In genomic region chr5:113167733-113168132, GRCm38 (mm10) we compare ENCODE assay signal across 10 mouse cellular contexts. TPM values are rescaled to one million over a fixed set of nuclear protein-coding genes. Genes with fewer than 3 reads are reported as not detected.
DNase-seq lines count a peak whose midpoint lies in the region; TF ChIP-seq lines count a peak whose summit lies in the region.
"Had no signal": no experiment of that assay in that cellular context is flagged by ENCODE, and none has a peak within 500 bp of the region (broad histone marks: within the 10 kb centered on the region; RNA-seq: fewer than 3 reads in every experiment).

No protein-coding gene starts in this region.

- in situ Hi-C loops in CH12.LX (cut with MboI; ENCODE audit: low pct_ligation_motif_present, low pct_unique_long_range_greater_than_20kb, low sequenced_read_pairs), result loop anchor here (5.0 kb wide), 1 partner anchor 60 kb away; no protein-coding TSS in a partner anchor

- DNase-seq in embryo, embryonic 10 days (ENCODE audit: low spot score), result peak; percentile 53
- no peak for DNase-seq in embryo, embryonic 9.5 days (ENCODE audit: extremely low spot score)
- peak in 1 of 2 experiments; percentile 75 for DNase-seq in layer of hippocampus, adult 2 months (ENCODE audit: low spot score in 2 of 2)
- DNase-seq in layer of hippocampus, postnatal 14 days (ENCODE audit: low spot score in 2 of 2), result no peak
- DNase-seq in CH12.LX (ENCODE audit: extremely low read depth), result no peak
- peak; percentile 65 for DNase-seq in thymus, postnatal 14 days
- no peak for DNase-seq in midbrain, embryonic 10.5 days (ENCODE audit: low spot score)

- TF ChIP-seq RAD21 in CH12.LX (IDR thresholded peaks at IDR 0.05; ENCODE audit: low read depth, low read length), result peak; percentile 50

- no peak overlapping the region for H3K4me2 ChIP-seq in CH12.LX (ENCODE audit: insufficient read depth, low read depth, poor library complexity, severe bottlenecking)
- H3K4me2 ChIP-seq: limb, embryonic 12.5 days had no signal

- H3K36me3 ChIP-seq in CH12.LX (replicated peaks in 1 of 2; ENCODE audit: control insufficient read depth in 1 of 2, insufficient read depth in 1 of 2, low read length in 1 of 2), result no peaks in the 10 kb centered on the region
- no peaks in the 10 kb centered on the region; the same call in 1 of the 2 replicates for H3K36me3 ChIP-seq in midbrain, embryonic 10.5 days
- H3K36me3 ChIP-seq: limb, embryonic 12.5 days had no signal

- dilution Hi-C loops in CH12.LX (cut with MboI; ENCODE audit: extremely low pct_ligation_motif_present, extremely low pct_unique_long_range_greater_than_20kb, low sequenced_read_pairs), result no loop called here

- 41% methylated on average over 2 of the region's 2 CpGs for WGBS in midbrain, embryonic 10.5 days

- H3K27ac ChIP-seq in layer of hippocampus, adult 2 months, result peak overlapping the region; percentile 67; the same call in 1 of the 2 replicates
- H3K27ac ChIP-seq in CH12.LX (ENCODE audit: insufficient read depth, low read depth), result no peak overlapping the region
- H3K27ac ChIP-seq in cortical plate, adult 2 months (ENCODE audit: insufficient read depth, low read length), result no peak overlapping the region
- no peak overlapping the region for H3K27ac ChIP-seq in midbrain, embryonic 10.5 days (replicated peaks)
- H3K27ac ChIP-seq: limb, embryonic 12.5 days had no signal

- TF ChIP-seq CTCF in layer of hippocampus, adult 2 months (conservative IDR thresholded peaks at IDR 0.05), result peak; percentile 84
- TF ChIP-seq CTCF in CH12.LX (conservative IDR thresholded peaks at IDR 0.05 in 1 of 2, IDR thresholded peaks at IDR 0.05 in 1 of 2; ENCODE audit: low read depth in 2 of 2, low read length in 2 of 2), result peak; percentile 60 to 64
- peak; percentile 60 for TF ChIP-seq CTCF in cortical plate, adult 2 months (IDR thresholded peaks at IDR 0.05; ENCODE audit: extremely low read depth, insufficient read depth, low read length)

- H3K27me3 ChIP-seq in CH12.LX (replicated peaks), result no peaks in the 10 kb centered on the region
- peaks cover 5% of the 10 kb centered on the region; the same call in 1 of the 2 replicates for H3K27me3 ChIP-seq in midbrain, embryonic 10.5 days (ENCODE audit: low read depth, poor library complexity, severe bottlenecking)

- peaks cover 2 to 47% of the 10 kb centered on the region in 2 experiments; a peak in 2 of 4 replicates for H3K4me1 ChIP-seq in CH12.LX (ENCODE audit: control insufficient read depth in 1 of 2, insufficient read depth in 2 of 2)
- H3K4me1 ChIP-seq in cortical plate, adult 2 months (ENCODE audit: control insufficient read depth, insufficient read depth, low read length), result peaks cover 2% of the 10 kb centered on the region
- peaks cover 38% of the 10 kb centered on the region for H3K4me1 ChIP-seq in midbrain, embryonic 10.5 days

- no peak for TF ChIP-seq POLR2A in CH12.LX (IDR thresholded peaks at IDR 0.05; ENCODE audit: low read depth, low read length)
- no peak for TF ChIP-seq POLR2A in cortical plate, adult 2 months (IDR thresholded peaks at IDR 0.05; ENCODE audit: extremely low read depth, insufficient read depth, low read length)

- H3K4me3 ChIP-seq in layer of hippocampus, adult 2 months, result no peak overlapping the region
- no peak overlapping the region for H3K4me3 ChIP-seq in CH12.LX (replicated peaks in 1 of 3; ENCODE audit: low read depth in 2 of 3, low read length in 2 of 3, poor library complexity in 1 of 3)
- H3K4me3 ChIP-seq in cortical plate, adult 2 months (ENCODE audit: insufficient read depth, low read length), result no peak overlapping the region
- no peak overlapping the region for H3K4me3 ChIP-seq in midbrain, embryonic 10.5 days
- H3K4me3 ChIP-seq: limb, embryonic 12.5 days had no signal

- no peaks in the 10 kb centered on the region for H3K79me2 ChIP-seq in CH12.LX (replicated peaks; ENCODE audit: control insufficient read depth, extremely low read depth, insufficient read depth, poor library complexity, severe bottlenecking)

- TF ChIP-seq EP300 in CH12.LX (IDR thresholded peaks at IDR 0.05; ENCODE audit: low read length), result no peak

- H3K9ac ChIP-seq in CH12.LX (ENCODE audit: insufficient read depth, low read depth), result no peak overlapping the region
- H3K9ac ChIP-seq: limb, embryonic 12.5 days had no signal

- peaks cover 6% of the 10 kb centered on the region for H3K9me3 ChIP-seq in CH12.LX (replicated peaks; ENCODE audit: low read length)
- H3K9me3 ChIP-seq in midbrain, embryonic 10.5 days (replicated peaks), result no peaks in the 10 kb centered on the region
- H3K9me3 ChIP-seq: limb, embryonic 12.5 days had no signal

TF ChIP-seq in CH12.LX, 34 proteins besides CTCF, POLR2A, EP300 and RAD21:
- peak; percentile 74 for TF ChIP-seq SMC3 (IDR thresholded peaks at IDR 0.05; ENCODE audit: low read depth, low read length)
- TF ChIP-seq JUN (IDR thresholded peaks at IDR 0.05; ENCODE audit: insufficient read depth, low read depth, low read length), result no peak
- TF ChIP-seq CHD2 (IDR thresholded peaks at IDR 0.05; ENCODE audit: low read length), result no peak
- TF ChIP-seq UBTF (IDR thresholded peaks at IDR 0.05; ENCODE audit: low read depth, low read length), result no peak
- TF ChIP-seq KAT2A (IDR thresholded peaks at IDR 0.05; ENCODE audit: insufficient replicate concordance, low read length), result no peak
- no peak for TF ChIP-seq BHLHE40 (IDR thresholded peaks at IDR 0.05; ENCODE audit: low read depth, low read length)

RNA-seq across cellular contexts. Expression of gene 2900026A02Rik, which starts 53.3 kb away (rescaled TPM):
- 10 to 100 TPM; 60.2 to 62.1 TPM for total RNA-seq in layer of hippocampus, adult 2 months (2021)
- 10 to 100 TPM; 69.6 to 70.6 TPM for total RNA-seq in layer of hippocampus, postnatal 14 days (2021)
- total RNA-seq in CH12.LX (2012; rRNA removed), result 0.67 and 0.93 TPM in 2 replicates
- 0.76 and 0.85 TPM in 2 replicates for total RNA-seq in CH12.LX (2014; rRNA removed)
- 3.6 and 4.6 TPM in 2 replicates for polyA plus RNA-seq in CH12.LX (2012; ENCODE audit: insufficient read length, low read depth)
- polyA plus RNA-seq in cortical plate, adult 2 months (2012; rRNA removed), result 25.4 and 28.2 TPM in 2 replicates
- 2.7 and 2.9 TPM in 2 replicates for polyA plus RNA-seq in midbrain, embryonic 10.5 days (2016; fragmentation: Nextera tagmentation; extraction: Ambion mirVana)
- total RNA-seq: MEL had no signal

RNA-seq across cellular contexts. Expression of gene Tmem211, which starts 59.0 kb away (rescaled TPM):
- not detected for total RNA-seq in layer of hippocampus, adult 2 months (2021)
- total RNA-seq in layer of hippocampus, postnatal 14 days (2021), result not detected
- total RNA-seq in CH12.LX (2012; rRNA removed) (not detected in 2 replicates), CH12.LX (2014; rRNA removed) (not detected in 2 replicates)
- polyA plus RNA-seq in CH12.LX (2012; ENCODE audit: insufficient read length, low read depth), result not detected in 2 replicates
- polyA plus RNA-seq in cortical plate, adult 2 months (2012; rRNA removed), result not detected in 2 replicates
- 0.10 TPM in 1 of 2 replicates, not detected in the other for polyA plus RNA-seq in midbrain, embryonic 10.5 days (2016; fragmentation: Nextera tagmentation; extraction: Ambion mirVana)
- total RNA-seq: MEL had no signal
- polyA plus RNA-seq: limb, embryonic 12.5 days had no signal

Comparison
In these comparisons a context has a peak if more than half of its experiments do, and no peak if none do; other contexts are left out.
1. DNase-seq: peak in embryo, embryonic 10 days (single experiment) and thymus, postnatal 14 days (single experiment); none in embryo, embryonic 9.5 days (single experiment), layer of hippocampus, postnatal 14 days (0 of 2), CH12.LX (single experiment) and midbrain, embryonic 10.5 days (single experiment).
2. RNA of gene 2900026A02Rik, which starts 53.3 kb away (total RNA-seq): 69.6 to 70.6 TPM in layer of hippocampus, postnatal 14 days and 60.2 to 62.1 TPM in layer of hippocampus, adult 2 months; 0.67 to 0.93 TPM in CH12.LX; every median in the first group is over 10 times any median in the second.
3. Peak in every context shown above with its lines, with median percentiles within 50 percentile points of each other: CTCF ChIP-seq.